20 mouse cellular contexts compared by ENCODE assay signal in the genomic region with DNA sequence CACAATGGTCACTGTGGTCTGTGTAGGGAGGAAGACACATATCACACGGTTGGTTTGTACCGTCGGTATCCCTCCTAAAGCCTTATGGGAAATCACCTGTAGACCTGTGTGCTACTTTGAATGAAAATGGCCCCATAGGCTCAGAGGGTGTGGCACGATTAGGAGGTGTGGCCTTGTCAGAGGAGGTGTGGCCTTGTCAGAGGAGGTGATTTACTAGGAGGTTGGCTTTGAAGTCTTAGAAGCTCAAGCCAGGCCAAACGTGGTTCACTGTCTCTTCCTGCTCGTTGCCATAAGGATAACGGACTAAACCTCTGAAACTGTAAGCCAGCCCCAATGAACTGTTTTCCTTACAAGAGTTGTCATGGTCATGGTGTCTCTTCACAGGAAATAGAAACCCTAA.
DNase-seq lines count a peak whose midpoint lies in the region; ATAC-seq and TF ChIP-seq lines count a peak whose summit lies in the region.
"Had no signal": no experiment of that assay in that cellular context is flagged by ENCODE, and none has a peak within 500 bp of the region (broad histone marks: within the 10 kb centered on the region; RNA-seq: fewer than 3 reads in every experiment).

No protein-coding gene starts in this region.

- H3K9ac ChIP-seq in liver, embryonic 12.5 days = no peak overlapping the region
- no peak overlapping the region for H3K9ac ChIP-seq in liver, postnatal 0 days (replicated peaks)
- no peak overlapping the region for H3K9ac ChIP-seq in midbrain, embryonic 16.5 days (ENCODE audit: low read depth, low read length)
- H3K9ac ChIP-seq: forebrain, embryonic 12.5 days; forebrain, embryonic 15.5 days; hindbrain, embryonic 12.5 days; hindbrain, embryonic 15.5 days had no signal

- H3K27me3 ChIP-seq in liver, embryonic 12.5 days (replicated peaks) = no peaks in the 10 kb centered on the region
- no peaks in the 10 kb centered on the region for H3K27me3 ChIP-seq in liver, postnatal 0 days (ENCODE audit: insufficient read depth, low read length)
- no peaks in the 10 kb centered on the region for H3K27me3 ChIP-seq in midbrain, embryonic 16.5 days (ENCODE audit: control insufficient read depth, insufficient read depth, low read depth, low read length)
- H3K27me3 ChIP-seq: forebrain, embryonic 12.5 days; forebrain, embryonic 15.5 days; hindbrain, embryonic 12.5 days; hindbrain, embryonic 15.5 days had no signal

- H3K36me3 ChIP-seq in liver, embryonic 12.5 days = peaks cover 14% of the 10 kb centered on the region; the same call in 1 of the 2 replicates
- no peaks in the 10 kb centered on the region; the same call in 1 of the 2 replicates for H3K36me3 ChIP-seq in liver, postnatal 0 days (replicated peaks; ENCODE audit: insufficient read depth, low read length)
- H3K36me3 ChIP-seq in midbrain, embryonic 16.5 days (ENCODE audit: control insufficient read depth, insufficient read depth, low read length) = peaks cover 16% of the 10 kb centered on the region

- DNase-seq in liver, postnatal 0 days = no peak
- DNase-seq in right cerebral cortex, postnatal 10 days (ENCODE audit: low spot score in 2 of 2) = no peak
- DNase-seq: adrenal gland, postnatal 10 days; adrenal gland, postnatal 36 days; cerebellum, adult 18-20 months; cerebellum, adult 9-10 months; cerebellum, postnatal 14 days; gastrocnemius, postnatal 10 days; gastrocnemius, postnatal 36 days; heart, adult 2 months had no signal

- no peak for TF ChIP-seq CTCF in liver, postnatal 0 days (IDR thresholded peaks at IDR 0.05; ENCODE audit: low read depth)

- H3K4me2 ChIP-seq in liver, embryonic 12.5 days = no peak overlapping the region
- H3K4me2 ChIP-seq in liver, postnatal 0 days (ENCODE audit: low read depth, low read length) = no peak overlapping the region
- H3K4me2 ChIP-seq in midbrain, embryonic 16.5 days (ENCODE audit: low read length) = no peak overlapping the region
- H3K4me2 ChIP-seq: forebrain, embryonic 12.5 days; forebrain, embryonic 15.5 days; heart, embryonic 11.5 days; hindbrain, embryonic 12.5 days; hindbrain, embryonic 15.5 days had no signal

- no peak for TF ChIP-seq EP300 in liver, postnatal 0 days (IDR thresholded peaks at IDR 0.05; ENCODE audit: low read depth)

- H3K27ac ChIP-seq in liver, embryonic 12.5 days = no peak overlapping the region
- no peak overlapping the region for H3K27ac ChIP-seq in liver, postnatal 0 days (ENCODE audit: low read depth)
- H3K27ac ChIP-seq in midbrain, embryonic 16.5 days (ENCODE audit: low read length) = no peak overlapping the region
- H3K27ac ChIP-seq: forebrain, embryonic 12.5 days; forebrain, embryonic 15.5 days; heart, adult 2 months; hindbrain, embryonic 12.5 days; hindbrain, embryonic 15.5 days had no signal

- no peak overlapping the region for H3K4me3 ChIP-seq in liver, embryonic 12.5 days
- no peak overlapping the region for H3K4me3 ChIP-seq in liver, postnatal 0 days (ENCODE audit: low read depth, low read length)
- H3K4me3 ChIP-seq in midbrain, embryonic 16.5 days (ENCODE audit: low read depth, low read length) = no peak overlapping the region
- H3K4me3 ChIP-seq: forebrain, embryonic 12.5 days; forebrain, embryonic 15.5 days; heart, adult 2 months; hindbrain, embryonic 12.5 days; hindbrain, embryonic 15.5 days had no signal

- H3K4me1 ChIP-seq in liver, embryonic 12.5 days = peaks cover 10% of the 10 kb centered on the region; the same call in 1 of the 2 replicates
- H3K4me1 ChIP-seq in liver, postnatal 0 days (ENCODE audit: insufficient read depth) = no peaks in the 10 kb centered on the region
- H3K4me1 ChIP-seq in midbrain, embryonic 16.5 days (ENCODE audit: control insufficient read depth, insufficient read depth, low read length) = 0 out of 2 replicates have a peak, but pooled peaks cover 2% of the 10 kb centered on the region
- H3K4me1 ChIP-seq: forebrain, embryonic 12.5 days; forebrain, embryonic 15.5 days; hindbrain, embryonic 15.5 days had no signal

- peak; percentile 35; the same call in 1 of the 2 replicates for ATAC-seq in liver, embryonic 12.5 days
- ATAC-seq in liver, postnatal 0 days = no peak
- 0 out of 2 replicates have a peak, but pooled peaks have one; percentile 34 for ATAC-seq in erythroblast, adult 5-6 weeks (replicated peaks; ENCODE audit: low FRiP score, poor library complexity, severe bottlenecking)
- peak; percentile 64; the same call in 1 of the 2 replicates for ATAC-seq in megakaryocyte-erythroid progenitor cell, adult 5-6 weeks (replicated peaks; ENCODE audit: low FRiP score, low TSS enrichment, poor library complexity, severe bottlenecking)
- no peak for ATAC-seq in midbrain, embryonic 16.5 days
- ATAC-seq: CD4-positive, CD25-positive, alpha-beta regulatory T cell, adult 4 months; forebrain, embryonic 15.5 days had no signal

- no peaks in the 10 kb centered on the region for H3K9me3 ChIP-seq in liver, embryonic 12.5 days (replicated peaks)
- H3K9me3 ChIP-seq in liver, postnatal 0 days (ENCODE audit: low read length) = no peaks in the 10 kb centered on the region
- H3K9me3 ChIP-seq in midbrain, embryonic 16.5 days (replicated peaks; ENCODE audit: control insufficient read depth, low read length, poor library complexity, severe bottlenecking) = no peaks in the 10 kb centered on the region
- H3K9me3 ChIP-seq: forebrain, embryonic 12.5 days; forebrain, embryonic 15.5 days; hindbrain, embryonic 12.5 days; hindbrain, embryonic 15.5 days had no signal

- 78% methylated on average over 7 of the region's 7 CpGs for WGBS in liver, embryonic 12.5 days (ENCODE audit: insufficient replicate concordance)
- WGBS in liver, postnatal 0 days (ENCODE audit: insufficient replicate concordance) = 81% methylated on average over 7 of the region's 7 CpGs
- WGBS in midbrain, embryonic 16.5 days = 93% methylated on average over 7 of the region's 7 CpGs

Comparison
In these comparisons a context has a peak if more than half of its experiments do, and no peak if none do; other contexts are left out.
1. ATAC-seq: peak in liver, embryonic 12.5 days (single experiment), erythroblast, adult 5-6 weeks (single experiment) and megakaryocyte-erythroid progenitor cell, adult 5-6 weeks (single experiment); none in liver, postnatal 0 days (single experiment) and midbrain, embryonic 16.5 days (single experiment).